Mouse (Mus musculus): ENCODE measurements around the gene Pak7. TPM values are rescaled to one million over a fixed set of nuclear protein-coding genes. Genes with fewer than 3 reads are reported as not detected.

Gene Pak7
- 0.13 and 0.28 TPM in 2 replicates for polyA plus RNA-seq (2015; fragmentation: Nextera tagmentation; extraction: Ambion mirVana)

DNA sequence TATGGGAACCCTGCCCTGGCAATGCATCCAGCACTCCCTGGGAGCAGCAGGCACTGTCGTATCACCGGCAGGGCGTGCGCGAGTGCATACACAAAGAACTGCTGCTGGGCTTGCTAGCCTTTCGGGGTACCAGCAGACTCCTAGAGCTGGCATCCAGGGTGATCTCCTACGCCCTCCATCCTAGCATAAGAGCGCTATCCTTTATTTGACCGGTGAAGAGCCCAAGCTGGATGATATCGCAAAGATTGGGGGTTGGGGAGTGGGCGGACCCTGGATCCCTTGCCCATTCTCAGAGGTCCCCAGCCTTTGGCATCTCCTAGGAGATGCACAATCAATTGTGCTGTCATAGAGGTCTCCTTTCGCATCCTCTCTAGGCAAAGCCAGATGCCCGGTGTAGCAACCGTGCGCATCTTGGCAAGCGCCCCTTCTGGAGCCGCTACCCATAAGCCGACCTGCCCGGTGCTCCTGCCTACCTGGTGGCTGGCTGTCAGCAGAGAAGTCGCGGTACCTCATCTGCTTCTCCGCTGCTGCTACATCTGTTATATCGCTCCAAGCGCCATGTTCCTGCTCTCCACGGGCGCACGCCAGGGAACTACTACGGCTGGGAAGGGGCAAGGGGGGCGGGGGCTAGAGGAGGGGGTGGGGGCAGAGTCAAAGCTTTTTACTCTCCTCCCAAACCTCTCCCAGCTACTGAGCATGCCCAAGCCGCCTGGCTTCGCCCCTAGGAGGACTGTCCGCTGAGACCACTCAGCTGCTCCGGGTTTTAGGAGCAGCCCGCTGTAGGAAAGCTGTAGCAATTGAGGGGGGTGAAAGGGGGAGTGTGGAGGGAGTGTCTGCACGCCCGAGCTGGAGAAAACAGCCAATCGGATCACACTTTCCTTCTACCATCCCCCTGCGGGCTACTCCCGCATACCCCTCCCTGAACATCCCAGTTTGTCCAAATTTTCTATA, at the start of gene Pak7:
Gene Pak7, minus strand, starts transcription at position 787 of the 951 bp plus-strand sequence.

DNA sequence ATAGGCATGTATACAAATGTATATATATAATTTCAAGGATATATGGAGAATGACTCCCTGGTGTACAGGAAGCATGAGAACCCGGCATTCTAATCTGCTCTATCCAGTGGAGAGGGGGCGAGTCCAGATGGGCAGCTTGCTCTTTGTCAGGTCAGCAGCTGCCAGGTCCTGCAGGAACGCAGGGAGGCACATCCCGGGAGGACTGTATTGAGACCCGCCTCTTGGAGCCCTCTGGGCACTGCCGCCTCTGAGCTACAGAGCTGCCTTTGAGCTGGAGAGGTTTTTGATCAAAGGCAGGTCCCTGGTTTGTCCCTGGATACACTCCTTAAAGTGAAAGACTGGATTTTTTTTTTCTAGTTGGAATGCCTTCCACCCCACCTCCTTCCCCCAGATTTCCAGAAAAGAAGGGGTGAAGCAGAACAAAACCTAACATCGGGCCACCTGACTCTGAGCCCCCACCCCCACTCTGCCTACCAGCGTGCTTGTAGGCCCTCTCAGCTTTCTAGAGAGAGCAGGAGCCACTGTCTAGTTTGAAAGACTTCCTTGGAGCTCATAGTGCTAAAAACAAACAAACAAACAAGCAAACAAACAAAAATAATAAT, 336.0 kb downstream of the Pak7 start, which contains the start of gene Lamp5:
Gene Lamp5, plus strand, starts transcription at position 552 of the 602 bp plus-strand sequence.

Other genes starting within 250 kb of the Pak7 start
- gene Ankef1, start 113.9 kb upstream of the Pak7 start, polyA plus RNA-seq (2015; fragmentation: Nextera tagmentation; extraction: Ambion mirVana), result 1.0 and 8.8 TPM in 2 replicates